Mouse (Mus musculus) yolk sac, embryonic 10.5 days (tissue): ENCODE results near the gene Slc28a1.
"Not testable (repeated sequence)": the region's sequence is repeated elsewhere in the genome, so short reads cannot be mapped to it uniquely, and the experiment has no call there.

Experiments
- DNase-seq: peaks from one replicate; pipeline ENCODE4 v3.0.0-alpha.2; 2017; ENCODE audit warnings: low spot score

The Slc28a1 gene

GRCm38 (mm10) chr7:81124773-81125172, 10.2 kb downstream of the Slc28a1 start:
- no peak for DNase-seq

DNA sequence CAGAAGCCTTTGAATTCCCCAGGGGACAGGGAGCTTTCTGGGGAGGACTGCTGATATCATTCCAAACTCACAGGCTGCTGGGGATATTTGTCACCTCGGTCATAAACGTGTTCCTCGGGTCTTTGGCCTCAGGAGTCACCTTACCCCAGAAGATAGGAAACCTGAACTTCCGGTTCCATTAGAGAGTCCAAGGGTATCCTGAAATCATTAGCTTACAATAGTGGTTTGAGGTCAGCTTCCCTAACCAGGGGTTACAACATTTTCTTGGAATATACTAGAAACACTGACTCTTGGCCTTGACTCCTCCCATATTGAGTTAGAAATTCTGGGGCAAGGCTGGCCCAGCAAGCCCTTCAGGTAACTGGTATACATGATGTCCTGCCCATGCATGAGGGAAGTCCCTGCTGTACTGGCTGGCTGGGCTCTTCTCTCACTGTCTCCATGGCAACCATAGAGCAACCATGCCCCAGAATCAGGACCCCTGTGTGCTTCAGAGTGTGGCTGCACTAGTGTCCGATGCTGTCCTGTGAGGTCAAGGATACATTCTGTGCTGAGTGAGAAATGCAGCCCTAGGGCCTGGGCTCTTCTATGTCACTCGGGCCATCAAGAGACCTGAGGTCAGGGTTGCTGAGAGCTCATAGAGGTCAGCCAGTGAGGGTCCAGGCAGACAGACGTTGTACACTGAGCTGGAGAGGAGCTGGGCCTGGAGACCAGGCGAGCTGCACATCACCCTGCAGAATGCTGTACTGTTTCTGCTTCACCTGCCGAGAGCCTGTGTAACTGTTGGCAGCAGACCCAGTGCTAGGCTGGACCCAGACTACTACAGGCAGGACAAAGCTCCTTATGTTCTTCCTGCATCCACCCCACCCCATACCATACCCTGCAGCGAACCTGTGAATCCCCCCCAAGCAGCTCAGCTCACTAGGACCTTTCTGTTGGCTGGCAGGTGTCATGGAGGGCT, 10.9 kb downstream of the Slc28a1 start:
- DNase-seq, result no peak

GRCm38 (mm10) chr7:81131864-81132263, 17.3 kb downstream of the Slc28a1 start:
- DNase-seq, result no peak

- DNase-seq, result no peak
Observed at GRCm38 (mm10) chr7:81132851-81133279, 18.3 kb downstream of the Slc28a1 start.

GRCm38 (mm10) chr7:81133416-81133815, 18.8 kb downstream of the Slc28a1 start:
- DNase-seq, result no peak

DNA sequence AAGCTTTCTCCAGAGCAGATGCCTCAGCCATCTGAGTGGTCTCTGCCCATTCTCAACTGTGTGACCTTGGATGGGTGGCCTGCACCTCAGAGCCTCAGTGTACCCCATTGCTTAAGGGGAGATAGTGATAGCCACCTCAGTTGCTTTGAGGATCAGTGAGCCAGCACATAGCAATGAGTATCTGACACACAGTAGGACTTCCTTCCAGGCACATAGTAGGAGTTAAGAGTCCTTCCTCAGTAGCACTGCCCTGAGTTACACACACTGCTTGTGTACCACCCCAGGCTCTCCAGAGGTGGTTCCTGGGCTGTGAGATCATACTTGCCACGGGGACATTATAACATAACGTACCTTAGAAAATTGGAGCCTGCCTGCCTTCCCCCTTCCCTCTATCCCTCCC, 19.3 kb downstream of the Slc28a1 start:
- no peak for DNase-seq

DNA sequence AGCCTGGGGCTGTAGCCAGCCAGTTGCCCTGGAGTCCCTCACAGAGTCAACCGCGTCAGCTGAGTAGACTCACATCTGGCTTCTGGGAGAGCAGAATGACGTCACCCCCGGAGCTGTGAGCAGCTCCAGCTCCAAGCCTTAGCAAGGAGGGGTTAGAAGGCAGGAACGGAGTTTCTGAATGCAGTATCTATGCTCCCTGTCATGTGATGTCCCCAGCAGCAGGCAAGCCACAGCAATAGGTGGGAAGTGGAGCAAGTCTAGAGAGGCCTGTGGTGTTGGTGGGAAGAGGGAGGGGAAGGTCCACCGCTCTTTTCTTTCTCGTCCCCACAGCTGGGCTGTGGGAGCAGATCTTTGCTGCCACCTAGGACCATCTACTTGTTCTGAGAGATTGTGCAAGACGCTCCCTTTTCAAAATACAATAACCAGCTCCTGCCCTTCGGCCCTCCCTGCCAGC, 20.0 kb downstream of the Slc28a1 start:
- peak; percentile 81 for DNase-seq

GRCm38 (mm10) chr7:81137292-81137691, 22.7 kb downstream of the Slc28a1 start:
- no peak for DNase-seq

DNA sequence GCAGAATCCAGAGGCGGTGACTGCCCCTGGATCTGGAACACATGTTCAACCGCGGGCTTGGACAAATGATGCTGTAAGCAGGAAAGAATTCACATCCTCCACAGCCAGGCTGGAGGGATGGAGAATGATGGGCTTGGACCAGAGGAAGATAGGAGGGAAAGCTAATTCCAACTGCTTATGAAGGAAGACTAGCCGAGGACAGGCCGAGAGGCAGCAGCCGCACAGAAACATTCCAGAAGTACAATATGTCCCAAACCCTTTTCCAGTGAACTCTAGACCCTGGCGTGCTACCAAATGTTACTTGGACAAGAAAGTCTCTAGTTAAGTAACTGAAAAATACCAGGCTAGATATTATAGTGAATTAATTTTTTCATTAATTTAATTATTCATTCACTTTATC, 24.5 kb downstream of the Slc28a1 start:
- DNase-seq, result no peak

- no peak for DNase-seq
Observed at GRCm38 (mm10) chr7:81139671-81140404, 25.2 kb downstream of the Slc28a1 start.

- no peak for DNase-seq
Observed at GRCm38 (mm10) chr7:81141541-81141940, 26.9 kb downstream of the Slc28a1 start.

DNA sequence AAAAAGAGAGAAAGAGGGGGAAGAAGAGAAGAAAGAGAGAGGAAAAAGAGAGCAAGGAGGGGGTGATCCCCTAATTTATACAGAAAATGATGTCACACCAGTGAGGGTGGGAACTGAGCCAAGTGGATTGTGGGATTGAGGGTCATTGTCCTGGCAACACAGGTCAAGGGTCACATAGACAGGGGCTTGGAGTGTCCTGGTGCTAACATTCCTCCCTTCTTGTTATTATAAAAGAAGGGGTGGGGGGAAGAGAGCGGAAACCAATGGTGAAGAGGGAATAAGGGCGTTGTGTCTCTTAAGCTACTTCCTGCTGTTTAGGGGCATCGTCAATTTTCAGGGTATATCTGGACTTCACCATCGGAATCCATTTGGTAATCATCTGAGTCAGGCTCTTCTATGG, 28.5 kb downstream of the Slc28a1 start:
- DNase-seq, result not testable (repeated sequence)

GRCm38 (mm10) chr7:81149759-81150158, 35.2 kb downstream of the Slc28a1 start:
- no peak for DNase-seq

DNA sequence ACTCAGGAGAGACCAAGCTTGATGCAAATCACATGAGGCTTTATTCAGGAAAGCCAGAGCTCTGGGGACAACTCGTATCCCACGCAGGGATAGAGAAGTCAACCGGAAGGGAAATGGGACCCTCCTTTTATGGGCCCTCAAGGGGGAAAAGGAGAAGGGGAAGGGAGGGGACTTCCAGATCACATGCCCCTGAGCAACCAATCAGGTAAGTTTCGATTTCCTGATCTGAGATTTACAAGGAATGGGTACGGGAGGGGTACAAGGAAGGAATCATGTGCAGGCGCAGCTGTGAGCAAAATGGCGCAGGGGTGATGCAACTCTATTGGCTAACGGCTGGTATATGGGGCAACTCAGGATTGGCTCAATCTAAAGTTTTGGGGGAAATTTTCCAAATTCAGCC, 36.6 kb downstream of the Slc28a1 start:
- DNase-seq, result no peak

DNA sequence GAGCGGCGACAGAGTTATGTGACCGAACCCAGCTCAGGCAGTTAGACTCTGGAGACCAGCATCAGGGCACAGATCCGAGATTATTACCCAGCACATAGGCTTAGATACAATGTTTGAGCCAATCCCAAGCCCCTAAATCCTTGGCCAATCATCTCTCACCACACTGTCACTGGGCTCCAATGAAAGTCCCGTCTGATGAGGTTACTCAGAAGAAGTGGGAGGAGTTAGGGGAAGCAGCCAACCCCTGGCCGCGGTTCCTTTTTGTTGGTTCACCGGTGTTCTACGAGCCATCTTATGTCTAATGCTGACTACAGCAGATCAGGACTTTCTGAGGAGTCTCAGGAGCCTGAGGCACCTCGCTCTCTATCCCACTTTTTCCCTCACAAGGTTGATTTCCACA, 37.7 kb downstream of the Slc28a1 start:
- DNase-seq, result no peak

GRCm38 (mm10) chr7:81152826-81153225, 38.2 kb downstream of the Slc28a1 start:
- DNase-seq, result no peak

DNA sequence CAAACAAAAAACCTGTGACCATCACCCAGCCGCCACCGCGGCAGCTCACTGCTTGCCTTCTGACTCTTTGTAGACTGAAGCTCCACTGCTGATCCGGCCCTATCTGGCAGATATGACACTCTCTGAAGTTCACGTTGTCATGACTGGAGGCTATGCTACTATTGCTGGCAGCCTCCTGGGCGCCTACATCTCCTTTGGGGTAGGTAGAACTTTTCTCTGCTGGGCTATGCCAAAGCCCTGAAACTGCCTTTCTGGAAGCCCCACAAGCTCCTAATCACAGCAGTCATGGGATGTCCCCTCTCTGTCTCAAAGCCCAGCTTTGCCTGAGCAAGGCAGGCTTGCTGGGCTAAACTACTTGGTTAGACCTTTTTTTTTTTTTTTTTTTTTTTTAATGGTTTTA, 38.7 kb downstream of the Slc28a1 start:
- no peak for DNase-seq

DNA sequence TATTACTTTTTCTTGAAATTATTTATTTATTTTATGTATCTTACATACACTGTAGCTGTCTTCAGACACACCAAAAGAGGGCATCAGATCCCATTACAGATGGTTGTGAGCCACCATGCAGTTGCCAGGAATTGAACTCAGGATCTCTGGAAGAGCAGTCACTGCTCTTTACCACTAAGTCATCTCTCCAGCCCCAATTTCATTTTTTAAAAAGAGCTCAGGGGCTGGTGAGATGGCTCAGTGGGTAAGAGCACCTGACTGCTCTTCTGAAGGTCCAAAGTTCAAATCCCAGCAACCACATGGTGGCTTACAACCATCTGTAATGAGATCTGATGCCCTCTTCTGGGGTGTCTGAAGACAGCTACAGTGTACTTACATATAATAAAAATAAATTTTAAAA, 39.6 kb downstream of the Slc28a1 start:
- not testable (repeated sequence) for DNase-seq

DNA sequence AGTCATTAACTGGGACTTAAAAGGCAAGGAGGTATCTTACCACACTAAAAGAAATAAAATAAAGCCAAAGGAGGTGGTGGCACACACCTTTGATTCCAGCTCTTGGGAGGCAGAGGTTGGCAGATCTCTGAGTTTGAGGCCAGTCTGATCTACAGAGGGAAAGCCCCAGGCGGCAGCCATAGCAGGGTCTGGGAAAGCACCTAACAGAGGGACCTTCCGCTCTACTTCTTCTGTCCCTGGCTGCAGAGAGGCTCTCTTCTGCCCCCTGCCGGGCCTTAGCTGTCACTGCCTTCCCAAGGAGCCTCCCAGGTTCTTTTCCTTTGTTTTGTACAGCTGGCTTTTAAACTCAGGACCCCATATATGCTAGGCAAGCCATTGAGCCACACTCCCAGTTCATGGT, 40.4 kb downstream of the Slc28a1 start:
- peak; percentile 48 for DNase-seq

GRCm38 (mm10) chr7:81158933-81159332, 44.3 kb downstream of the Slc28a1 start:
- DNase-seq, result no peak

GRCm38 (mm10) chr7:81161666-81162065, 47.1 kb downstream of the Slc28a1 start:
- no peak for DNase-seq

DNA sequence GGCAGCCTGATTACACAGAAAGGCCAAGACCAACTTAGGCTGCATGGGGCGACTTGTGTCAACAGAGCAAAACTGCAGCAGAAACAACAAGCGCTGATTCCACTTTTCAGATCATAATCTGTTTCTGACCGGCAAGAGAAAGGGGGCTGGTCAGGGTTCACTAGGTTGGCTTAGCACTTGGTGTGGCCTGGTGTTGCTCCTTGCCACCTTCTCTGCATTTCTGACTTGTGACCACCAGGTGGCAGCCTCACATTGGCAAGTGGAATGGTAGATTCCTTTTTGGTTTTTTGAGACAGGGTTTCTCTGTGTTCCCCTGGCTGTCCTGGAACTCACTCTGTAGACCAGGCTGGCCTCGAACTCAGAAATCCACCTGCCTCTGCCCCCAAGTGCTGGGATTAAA, 47.7 kb downstream of the Slc28a1 start:
- peak; percentile 53 for DNase-seq

- no peak for DNase-seq
Observed at GRCm38 (mm10) chr7:81164411-81164810, 49.8 kb downstream of the Slc28a1 start.
